Mouse (Mus musculus) liver, adult 2 months (tissue): ENCODE measurements around the gene Lmx1a. TPM values are rescaled to one million over a fixed set of nuclear protein-coding genes. Genes with fewer than 3 reads are reported as not detected.

Experiments
- DNase-seq: peaks from one replicate; pipeline ENCODE4 v3.0.0-alpha.2; 2011; ENCODE audit warnings: low read depth, low spot score; ENCODE audit errors: extremely low read depth
- H3K27ac ChIP-seq: fragments of 200-500 bp; replicated peaks from 2 replicates; pipeline ENCODE4 v1.5.1; 2012; ENCODE audit warnings: low read depth, mild to moderate bottlenecking, control low read depth, inconsistent platforms, low read length; ENCODE audit not compliant: insufficient read depth
- H3K27me3 ChIP-seq: fragments of 200-500 bp; 2 replicates; pipeline ENCODE4 v1.6.1; 2012; ENCODE audit warnings: mild to moderate bottlenecking, moderate library complexity, low read length, inconsistent platforms; ENCODE audit not compliant: control insufficient read depth, insufficient read depth
- H3K36me3 ChIP-seq: fragments of 200-500 bp; 2 replicates; pipeline ENCODE4 v1.6.1; 2012; ENCODE audit warnings: low read length, inconsistent platforms; ENCODE audit not compliant: control insufficient read depth, insufficient read depth
- H3K4me1 ChIP-seq: fragments of 200-500 bp; 2 replicates; pipeline ENCODE4 v1.6.1; 2011; ENCODE audit warnings: low read length; ENCODE audit not compliant: control insufficient read depth, insufficient read depth
- H3K4me3 ChIP-seq: fragments of 200-500 bp; 2 replicates; pipeline ENCODE4 v1.5.1; 2011; ENCODE audit warnings: low read depth, mild to moderate bottlenecking, control low read depth, low read length, moderate library complexity; ENCODE audit not compliant: insufficient read depth
- H3K79me2 ChIP-seq: fragments of 200-500 bp; 2 replicates; pipeline ENCODE4 v1.6.1; 2012; ENCODE audit warnings: inconsistent platforms, mild to moderate bottlenecking, low read length, moderate library complexity; ENCODE audit not compliant: control insufficient read depth, insufficient read depth
- H3K9ac ChIP-seq: fragments of 200-500 bp; 2 replicates; pipeline ENCODE4 v1.6.1; 2012; ENCODE audit warnings: low read depth, mild to moderate bottlenecking, control low read depth, inconsistent platforms, low read length
- CTCF ChIP-seq: fragments of 200-500 bp; IDR thresholded peaks from 2 replicates; pipeline ENCODE4 v1.5.1; 2011; ENCODE audit warnings: low read depth, low read length, control low read depth
- POLR2A ChIP-seq: fragments of 200-500 bp; IDR thresholded peaks from 2 replicates; pipeline ENCODE4 v1.6.1; 2011; ENCODE audit warnings: low read length, control low read depth; ENCODE audit not compliant: insufficient read depth; ENCODE audit errors: extremely low read depth
- WGBS: fragments of 180-500 bp; shearing (Covaris S2); methylation state at CpG from one replicate; pipeline ENCODE4 v1.1.7; 2018; 5-methylcytosine and 5-hydroxymethylcytosine counted together
- polyA plus RNA-seq: library from polyadenylated mRNA; depleted of rRNA; stranded (reverse); fragments of >200 nt; gene quantifications from 2 replicates; pipeline ENCODE4 v1.2.3, GENCODE M21; 2012; rRNA removed
- total RNA-seq: library from RNA; depleted of rRNA; stranded (reverse); fragments of >200 nt; gene quantifications from 2 replicates; pipeline ENCODE4 v1.2.3, GENCODE M21; 2014; rRNA removed

Gene Lmx1a
- total RNA-seq (not detected in 2 replicates), polyA plus RNA-seq (not detected in 2 replicates)

GRCm38 (mm10) chr1:167689232-167689261 is at the start of gene Lmx1a:
Lmx1a (plus strand) TSS chr1:167689237.
- 0% methylated on average over 3 of the region's 3 CpGs for WGBS
- Histone ChIP-seq H3K27me3 (peaks cover 39% of the 10 kb centered on the region), H3K79me2 (no peaks in the 10 kb centered on the region), H3K27ac (no peak within 1 kb of the TSS), H3K4me1 (no peaks in the 10 kb centered on the region), H3K36me3 (no peaks in the 10 kb centered on the region), H3K9ac (no peak within 1 kb of the TSS), H3K4me3 (peak within 1 kb of the TSS; percentile 16; the same call in 1 of the 2 replicates)
- DNase-seq = no peak
- TF ChIP-seq CTCF (no peak), POLR2A (no peak)

- no peaks in the 10 kb centered on the region for H3K36me3 ChIP-seq
- DNase-seq = peak; percentile 20
- H3K79me2 ChIP-seq = no peaks in the 10 kb centered on the region
- no peak overlapping the region for H3K4me3 ChIP-seq
- no peak overlapping the region for H3K27ac ChIP-seq
- TF ChIP-seq POLR2A (no peak), CTCF (peak; percentile 92)
- no peaks in the 10 kb centered on the region for H3K27me3 ChIP-seq
- 16% methylated on average over 16 of the region's 16 CpGs for WGBS
- no peak overlapping the region for H3K9ac ChIP-seq
- peaks cover 4% of the 10 kb centered on the region for H3K4me1 ChIP-seq
Measured at GRCm38 (mm10) chr1:167644866-167645537, 44.0 kb upstream of the Lmx1a start.

GRCm38 (mm10) chr1:167648670-167649069 is 40.4 kb upstream of the Lmx1a start:
- H3K36me3 ChIP-seq = no peaks in the 10 kb centered on the region
- H3K4me3 ChIP-seq = no peak overlapping the region
- peaks cover 4% of the 10 kb centered on the region for H3K4me1 ChIP-seq
- H3K27ac ChIP-seq = no peak overlapping the region
- whole genome bisulfite sequencing = 77% methylated on average over 3 of the region's 3 CpGs
- no peaks in the 10 kb centered on the region for H3K79me2 ChIP-seq
- TF ChIP-seq CTCF (no peak), POLR2A (no peak)
- no peak for DNase-seq
- H3K27me3 ChIP-seq = no peaks in the 10 kb centered on the region
- no peak overlapping the region for H3K9ac ChIP-seq

GRCm38 (mm10) chr1:167649122-167649633 is 39.9 kb upstream of the Lmx1a start:
- peaks cover 4% of the 10 kb centered on the region for H3K4me1 ChIP-seq
- H3K36me3 ChIP-seq = no peaks in the 10 kb centered on the region
- peak; percentile 4 for DNase-seq
- 77% methylated on average over 11 of the region's 11 CpGs for WGBS
- no peak overlapping the region for H3K9ac ChIP-seq
- no peak overlapping the region for H3K27ac ChIP-seq
- no peak overlapping the region for H3K4me3 ChIP-seq
- no peaks in the 10 kb centered on the region for H3K79me2 ChIP-seq
- H3K27me3 ChIP-seq = no peaks in the 10 kb centered on the region
- no peak for TF ChIP-seq CTCF
- no peak for TF ChIP-seq POLR2A

- no peak for DNase-seq
- Histone ChIP-seq H3K36me3 (no peaks in the 10 kb centered on the region), H3K9ac (no peak overlapping the region), H3K4me3 (no peak overlapping the region), H3K27ac (no peak overlapping the region), H3K79me2 (no peaks in the 10 kb centered on the region), H3K4me1 (peaks cover 4% of the 10 kb centered on the region), H3K27me3 (no peaks in the 10 kb centered on the region)
- WGBS = 69% methylated on average over 2 of the region's 2 CpGs
- no peak for TF ChIP-seq POLR2A
- TF ChIP-seq CTCF = no peak
Measured at GRCm38 (mm10) chr1:167652336-167652735, 36.7 kb upstream of the Lmx1a start.

- no peak for DNase-seq
- peaks cover 23% of the 10 kb centered on the region for H3K27me3 ChIP-seq
- H3K4me3 ChIP-seq = no peak overlapping the region
- no peak overlapping the region for H3K9ac ChIP-seq
- 94% methylated on average over 3 of the region's 3 CpGs for WGBS
- no peak for TF ChIP-seq CTCF
- no peak for TF ChIP-seq POLR2A
- H3K4me1 ChIP-seq = no peaks in the 10 kb centered on the region
- no peak overlapping the region for H3K27ac ChIP-seq
- H3K36me3 ChIP-seq = no peaks in the 10 kb centered on the region
- no peaks in the 10 kb centered on the region for H3K79me2 ChIP-seq
Measured at GRCm38 (mm10) chr1:167659065-167659464, 30.0 kb upstream of the Lmx1a start.
